Mouse (Mus musculus) c-Kit-positive CD71-positive TER-119-positive erythroid progenitor cells, embryonic 14.5 days (primary cell): ENCODE results near the gene Pcbp3.

ENCODE experiments used
- DNase-seq: peaks from one replicate; pipeline ENCODE4 v3.0.0-alpha.2; 2013; ENCODE audit warnings: low spot score

Pcbp3 gene

GRCm38 (mm10) chr10:76961790-76962489 is at the start of gene Pcbp3:
Gene Pcbp3, minus strand, starts transcription at chr10:76961887.
- DNase-seq, result peak; percentile 94

- no peak for DNase-seq
Observed at GRCm38 (mm10) chr10:77008698-77009097, 47.0 kb upstream of the Pcbp3 start.

- no peak for DNase-seq
Observed at GRCm38 (mm10) chr10:77008109-77008561, 46.4 kb upstream of the Pcbp3 start.

GRCm38 (mm10) chr10:77007433-77008108 is 45.9 kb upstream of the Pcbp3 start:
- DNase-seq, result no peak

DNA sequence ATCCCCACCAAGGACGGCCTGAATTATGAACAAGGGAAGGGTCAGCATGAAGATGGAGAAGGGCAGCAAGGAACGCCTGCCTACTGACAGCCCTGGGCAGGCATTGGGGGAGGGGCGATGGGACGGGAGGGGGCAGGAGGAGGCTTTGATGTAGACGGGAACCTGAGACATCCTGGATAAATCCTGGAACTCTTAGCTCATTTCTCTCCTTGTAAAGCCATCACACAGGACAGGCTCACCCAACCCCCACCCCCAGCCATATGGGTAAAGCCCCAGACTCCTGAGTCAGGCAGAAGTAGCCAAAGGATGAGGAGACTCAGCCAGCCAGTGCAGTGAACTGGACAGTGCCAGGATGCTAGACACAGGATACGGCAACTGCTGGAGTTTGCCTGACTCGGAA is 43.2 kb upstream of the Pcbp3 start:
- no peak for DNase-seq

DNA sequence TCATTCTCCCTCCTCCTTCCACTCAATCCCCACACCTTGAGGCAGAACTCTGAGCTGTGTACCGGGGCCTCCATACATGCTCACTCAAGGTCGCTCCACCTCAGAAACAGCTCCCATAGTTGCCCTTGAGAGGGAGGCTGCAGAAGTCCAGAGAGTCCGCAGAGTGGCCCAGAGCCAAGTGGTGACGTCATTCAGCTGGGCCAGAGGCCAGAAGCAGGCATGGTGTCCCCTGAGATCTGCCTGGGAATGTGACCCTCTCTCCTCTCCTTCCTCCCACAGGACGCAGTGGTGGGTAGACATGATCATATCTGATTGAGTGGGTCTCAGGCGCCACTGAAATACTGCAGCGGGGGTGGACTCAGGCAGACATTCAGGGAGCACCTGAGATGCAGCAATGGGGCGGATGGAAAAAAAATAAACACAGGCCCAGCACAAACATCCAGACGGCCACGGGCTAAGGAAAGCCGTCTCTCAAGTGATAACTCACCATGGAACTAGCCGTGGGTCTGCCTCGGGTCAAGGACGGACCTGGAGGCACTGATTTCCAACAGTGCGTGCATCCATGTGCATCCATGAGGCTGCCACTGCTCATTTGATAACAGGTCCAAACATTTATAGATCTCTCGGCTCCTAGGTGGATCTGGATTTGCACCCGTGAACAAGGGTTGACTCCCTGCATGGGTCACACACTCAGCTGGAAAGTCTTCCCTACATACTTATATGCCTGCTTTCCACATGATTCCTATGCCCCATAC is 36.2 kb upstream of the Pcbp3 start:
- no peak for DNase-seq

- no peak for DNase-seq
Observed at GRCm38 (mm10) chr10:76992456-76992855, 30.8 kb upstream of the Pcbp3 start.

DNA sequence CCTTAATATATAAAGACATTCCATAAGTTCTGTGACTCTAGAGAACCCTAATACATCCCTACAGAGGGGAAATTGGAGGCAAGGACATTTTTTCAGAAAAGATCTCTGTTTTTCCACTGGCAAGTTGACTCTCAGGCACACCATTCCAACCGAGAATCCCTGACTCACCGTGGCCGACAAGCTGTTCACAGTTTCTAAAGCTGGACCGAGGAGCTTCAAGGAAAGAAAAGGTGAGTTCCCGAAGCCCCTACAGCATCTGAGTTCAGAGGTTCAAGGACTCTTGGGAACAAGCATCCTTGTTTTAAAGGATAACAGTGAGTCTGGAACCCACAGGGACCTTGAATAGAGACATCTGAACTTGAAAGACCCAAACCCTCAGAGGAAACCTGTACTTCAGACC is 26.9 kb upstream of the Pcbp3 start:
- DNase-seq, result no peak

DNA sequence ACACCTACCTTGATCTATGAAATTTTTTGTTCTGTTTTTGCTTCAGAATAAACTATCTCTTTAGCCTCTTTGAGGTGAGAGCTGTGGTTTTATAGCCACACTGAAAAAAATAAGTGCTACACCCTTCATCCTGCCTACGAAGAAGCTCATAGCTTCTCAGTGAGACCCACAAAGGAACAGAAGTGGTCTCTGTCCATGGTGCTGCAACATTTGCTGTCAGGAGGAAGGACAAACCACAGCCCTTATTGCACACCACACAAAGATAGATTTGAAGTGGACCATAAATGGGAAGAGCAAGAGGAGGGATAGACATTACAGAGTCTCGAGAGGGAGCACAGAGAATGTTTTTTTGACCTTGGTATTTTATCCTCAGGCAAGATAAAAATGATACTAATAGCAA is 16.4 kb upstream of the Pcbp3 start:
- no peak for DNase-seq

- no peak for DNase-seq
Observed at GRCm38 (mm10) chr10:76976699-76977098, 15.0 kb upstream of the Pcbp3 start.

DNA sequence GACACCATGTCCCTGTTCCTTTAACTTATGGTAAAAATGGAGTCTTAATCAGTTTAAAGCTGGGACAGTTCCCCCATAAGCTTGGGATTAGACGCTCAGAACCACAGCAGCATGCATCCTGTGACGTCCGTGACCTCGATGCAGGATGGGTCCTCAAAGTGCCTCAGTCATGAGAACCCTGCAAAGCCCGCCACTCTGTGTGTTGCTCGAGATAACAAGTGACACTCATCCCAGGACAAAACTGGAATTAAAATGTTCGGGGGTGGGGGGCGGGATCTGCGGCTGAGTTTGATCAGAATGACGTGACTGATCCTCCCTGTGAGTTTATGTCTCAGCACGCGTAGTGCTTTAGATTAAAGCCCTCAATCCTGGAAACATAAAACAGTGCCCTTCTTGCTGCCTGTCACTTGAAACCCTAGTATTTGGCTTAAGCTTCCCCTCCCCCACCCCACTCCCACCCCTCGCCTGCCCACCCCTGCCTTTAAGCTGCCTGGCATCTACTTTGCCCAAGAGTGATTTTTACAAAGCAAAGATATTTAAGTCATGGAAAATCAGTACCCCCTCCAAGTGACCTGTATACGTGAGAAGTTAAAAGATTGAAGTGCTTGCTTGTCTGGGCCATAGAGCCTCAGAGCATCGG is 12.2 kb upstream of the Pcbp3 start:
- no peak for DNase-seq

GRCm38 (mm10) chr10:76972318-76972717 is 10.6 kb upstream of the Pcbp3 start:
- peak; percentile 42 for DNase-seq

GRCm38 (mm10) chr10:76970974-76971373 is 9.3 kb upstream of the Pcbp3 start:
- DNase-seq, result no peak

DNA sequence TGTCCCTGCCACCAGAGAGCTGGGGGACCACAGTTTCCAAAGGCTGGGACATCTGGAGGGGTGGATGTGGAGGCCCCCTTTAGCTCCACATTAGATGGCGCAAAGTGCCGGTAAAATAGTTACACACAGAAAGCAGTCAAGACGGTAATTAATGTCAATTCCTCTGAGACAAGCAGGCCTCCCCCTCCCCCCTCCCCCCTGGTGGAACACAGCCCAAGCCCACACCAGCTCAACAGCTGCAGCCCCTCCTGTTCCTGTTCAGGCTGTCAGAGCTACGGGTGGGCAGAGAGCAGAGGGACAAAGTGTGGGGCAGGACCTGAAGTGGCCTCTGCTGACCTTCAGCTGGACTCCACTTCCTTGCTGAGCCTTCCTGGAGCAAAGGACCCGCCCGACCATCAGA is 2.7 kb upstream of the Pcbp3 start:
- no peak for DNase-seq

GRCm38 (mm10) chr10:76963997-76964396 is 2.3 kb upstream of the Pcbp3 start:
- DNase-seq, result no peak

GRCm38 (mm10) chr10:76961156-76961555 is 531 bp downstream of the Pcbp3 start:
- no peak for DNase-seq

- DNase-seq, result peak; percentile 34
Observed at GRCm38 (mm10) chr10:76958201-76958600, 3.5 kb downstream of the Pcbp3 start.

DNA sequence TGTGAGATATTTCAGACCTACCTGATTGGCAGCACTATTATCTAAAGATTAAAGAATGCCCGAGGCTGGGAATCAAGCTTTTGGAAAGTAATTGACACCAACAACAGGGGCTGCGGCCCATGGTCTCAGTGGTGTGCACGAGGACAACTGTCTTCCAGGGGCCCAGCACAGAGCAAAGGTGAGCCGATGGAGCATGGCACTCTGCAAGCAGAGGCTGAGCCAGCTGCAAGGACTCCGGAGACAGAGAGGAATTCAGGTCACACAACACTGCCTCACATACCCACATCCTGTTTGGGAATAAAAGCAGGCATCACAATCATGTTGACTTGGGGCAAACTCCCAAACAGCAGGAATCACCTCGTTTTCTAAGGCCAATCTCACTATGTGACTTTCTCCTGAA is 5.5 kb downstream of the Pcbp3 start:
- no peak for DNase-seq

DNA sequence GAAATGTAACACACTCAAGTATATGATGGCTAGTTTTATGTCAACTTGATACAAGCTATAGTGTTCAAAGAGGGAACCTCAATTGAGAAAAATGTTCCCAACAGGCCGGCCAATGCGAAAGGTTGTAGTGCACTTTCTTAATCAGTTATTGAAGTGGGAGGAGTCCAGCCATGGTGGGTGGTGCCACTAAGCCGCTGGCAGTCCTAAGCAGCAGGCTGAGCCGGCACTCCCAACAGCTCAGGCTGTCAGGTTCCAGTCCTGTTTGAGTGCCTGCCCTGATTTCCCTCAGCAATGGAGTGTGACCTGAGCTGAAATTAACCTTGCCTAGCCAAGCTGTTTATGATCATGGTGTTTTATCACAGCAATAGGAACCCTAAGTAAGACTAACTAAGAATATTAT is 20.6 kb downstream of the Pcbp3 start:
- no peak for DNase-seq

GRCm38 (mm10) chr10:76936827-76937226 is 24.9 kb downstream of the Pcbp3 start:
- no peak for DNase-seq

DNA sequence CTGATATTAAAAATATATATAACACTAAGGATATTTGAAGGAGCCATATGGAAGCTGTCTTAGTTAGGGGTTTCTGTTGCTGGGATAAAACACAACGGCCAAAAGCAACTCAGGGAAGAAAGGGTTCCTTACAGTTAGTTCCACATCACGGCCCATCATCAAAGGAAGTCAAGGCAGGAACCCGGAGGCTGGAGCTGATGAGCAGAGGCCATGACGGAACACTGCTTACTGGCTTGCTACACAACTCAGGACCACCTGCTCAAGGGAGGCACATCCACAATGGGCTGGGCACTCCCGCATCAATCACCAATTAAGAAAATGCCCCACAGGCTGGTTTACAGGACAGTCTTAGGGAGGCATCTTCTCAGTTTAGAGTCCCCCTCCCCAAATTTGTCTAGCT is 26.9 kb downstream of the Pcbp3 start:
- no peak for DNase-seq

GRCm38 (mm10) chr10:76931794-76932193 is 29.9 kb downstream of the Pcbp3 start:
- no peak for DNase-seq

- no peak for DNase-seq
Observed at GRCm38 (mm10) chr10:76931122-76931521, 30.6 kb downstream of the Pcbp3 start.
